Mouse (Mus musculus): ENCODE measurements at regions not wholly inside any gene's neighbourhood (a gene's known extent, or its start where the extent isn't known, plus 50 kb on each side); places are given as distances from the start of the nearest gene placed in this dataset.

DNA sequence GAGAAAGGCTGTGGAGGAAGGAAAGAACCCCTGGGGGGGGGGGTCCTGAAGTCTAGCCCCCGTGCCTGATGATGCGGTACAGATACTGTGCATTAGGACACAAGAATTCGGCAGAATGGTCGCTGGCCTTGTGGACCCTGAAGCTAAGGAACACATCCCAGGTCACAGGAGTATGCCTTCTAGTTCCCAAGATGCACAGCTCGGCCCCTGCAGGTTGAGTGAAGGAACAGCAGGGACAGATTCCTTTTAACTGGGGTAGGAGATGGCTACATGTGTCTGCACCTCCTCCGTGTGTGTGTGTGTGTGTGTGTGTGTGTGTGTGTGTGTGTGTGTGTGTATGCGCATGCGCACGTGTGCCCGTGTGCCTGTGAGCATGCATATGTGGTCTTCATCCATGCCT is 123.9 kb upstream of the Smad3 start:
- DNase-seq (ENCODE audit: low spot score) = no peak
- H3K27me3 ChIP-seq (ENCODE audit: insufficient read depth, low read length) = no peaks in the 10 kb centered on the region
- no peak overlapping the region for H3K4me2 ChIP-seq (ENCODE audit: low read depth, low read length)
- no peak overlapping the region for H3K27ac ChIP-seq
- no peak overlapping the region for H3K4me3 ChIP-seq (ENCODE audit: low read length)
- 81% methylated on average over 10 of the region's 10 CpGs for WGBS
- peak; percentile 43 for TF ChIP-seq CTCF (IDR thresholded peaks at IDR 0.05; ENCODE audit: low read depth)
- no peaks in the 10 kb centered on the region for H3K36me3 ChIP-seq (ENCODE audit: insufficient read depth, low read length)
- no peak for ATAC-seq
- H3K9ac ChIP-seq (replicated peaks; ENCODE audit: low read length) = no peak overlapping the region
- H3K9me3 ChIP-seq (ENCODE audit: low read length) = 0 out of 2 replicates have a peak, but pooled peaks cover 2% of the 10 kb centered on the region
- H3K4me1 ChIP-seq (ENCODE audit: insufficient read depth, low read length) = peaks cover 8% of the 10 kb centered on the region

DNA sequence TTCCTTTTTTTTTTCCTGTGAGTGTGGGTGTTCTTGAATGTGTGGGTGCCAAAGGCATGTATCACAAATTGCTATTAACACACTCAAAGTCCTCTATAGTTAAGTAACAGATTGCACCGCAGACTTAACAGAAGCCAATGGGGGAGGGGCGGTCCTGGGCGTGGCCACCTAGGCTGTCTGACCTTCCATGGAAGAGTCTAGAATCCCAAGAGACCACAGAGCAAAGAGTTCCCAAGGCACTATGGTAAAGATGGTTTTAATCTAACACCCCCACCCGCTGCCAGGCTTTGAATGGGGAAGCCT is 123.4 kb upstream of the Smad3 start:
- Histone ChIP-seq H3K36me3 (ENCODE audit: insufficient read depth, low read length) (no peaks in the 10 kb centered on the region), H3K9ac (replicated peaks; ENCODE audit: low read length) (no peak overlapping the region), H3K27me3 (ENCODE audit: insufficient read depth, low read length) (no peaks in the 10 kb centered on the region), H3K4me1 (ENCODE audit: insufficient read depth, low read length) (peaks cover 8% of the 10 kb centered on the region), H3K27ac (no peak overlapping the region), H3K9me3 (ENCODE audit: low read length) (0 out of 2 replicates have a peak, but pooled peaks cover 2% of the 10 kb centered on the region), H3K4me3 (ENCODE audit: low read length) (peak overlapping the region; percentile 23; the same call in 1 of the 2 replicates), H3K4me2 (ENCODE audit: low read depth, low read length) (peak overlapping the region; percentile 52)
- TF ChIP-seq CTCF (IDR thresholded peaks at IDR 0.05; ENCODE audit: low read depth) = no peak
- WGBS = 32% methylated on average over 4 of the region's 4 CpGs
- ATAC-seq = no peak
- peak; percentile 37 for DNase-seq (ENCODE audit: low spot score)

GRCm38 (mm10) chr9:63880487-63881260 is 122.9 kb upstream of the Smad3 start:
- WGBS = 7% methylated on average over 26 of the region's 26 CpGs
- H3K4me1 ChIP-seq (ENCODE audit: insufficient read depth, low read length) = peaks cover 8% of the 10 kb centered on the region
- H3K27ac ChIP-seq = no peak overlapping the region
- no peak overlapping the region for H3K9ac ChIP-seq (replicated peaks; ENCODE audit: low read length)
- 0 out of 2 replicates have a peak, but pooled peaks cover 2% of the 10 kb centered on the region for H3K9me3 ChIP-seq (ENCODE audit: low read length)
- ATAC-seq (0 out of 2 replicates have a peak, but pooled peaks have one; percentile 41), DNase-seq (ENCODE audit: low spot score) (peak; percentile 55)
- TF ChIP-seq CTCF (IDR thresholded peaks at IDR 0.05; ENCODE audit: low read depth) = no peak
- peak overlapping the region; percentile 52 for H3K4me2 ChIP-seq (ENCODE audit: low read depth, low read length)
- no peaks in the 10 kb centered on the region for H3K27me3 ChIP-seq (ENCODE audit: insufficient read depth, low read length)
- H3K36me3 ChIP-seq (ENCODE audit: insufficient read depth, low read length) = no peaks in the 10 kb centered on the region
- peak overlapping the region; percentile 23 for H3K4me3 ChIP-seq (ENCODE audit: low read length)

GRCm38 (mm10) chr9:63879710-63880428 is 122.1 kb upstream of the Smad3 start:
- H3K27ac ChIP-seq = no peak overlapping the region
- peaks cover 8% of the 10 kb centered on the region for H3K4me1 ChIP-seq (ENCODE audit: insufficient read depth, low read length)

GRCm38 (mm10) chr9:63877864-63878263 is 120.1 kb upstream of the Smad3 start:
- TF ChIP-seq CTCF (IDR thresholded peaks at IDR 0.05; ENCODE audit: low read depth) = no peak
- H3K27ac ChIP-seq = no peak overlapping the region
- no peak overlapping the region for H3K4me2 ChIP-seq (ENCODE audit: low read depth, low read length)
- 0 out of 2 replicates have a peak, but pooled peaks have one; percentile 36 for ATAC-seq
- no peak overlapping the region for H3K9ac ChIP-seq (replicated peaks; ENCODE audit: low read length)
- 52% methylated on average over 7 of the region's 7 CpGs for WGBS
- no peaks in the 10 kb centered on the region for H3K27me3 ChIP-seq (ENCODE audit: insufficient read depth, low read length)
- no peaks in the 10 kb centered on the region for H3K36me3 ChIP-seq (ENCODE audit: insufficient read depth, low read length)
- no peak for DNase-seq (ENCODE audit: low spot score)
- H3K9me3 ChIP-seq (ENCODE audit: low read length) = no peaks in the 10 kb centered on the region
- no peak overlapping the region for H3K4me3 ChIP-seq (ENCODE audit: low read length)
- H3K4me1 ChIP-seq (ENCODE audit: insufficient read depth, low read length) = peaks cover 8% of the 10 kb centered on the region

More at GRCm38 (mm10) chr9:63879710-63880428, 122.1 kb upstream of the Smad3 start:
- Histone ChIP-seq H3K36me3 (ENCODE audit: insufficient read depth, low read length) (no peaks in the 10 kb centered on the region), H3K27me3 (ENCODE audit: insufficient read depth, low read length) (no peaks in the 10 kb centered on the region), H3K4me3 (ENCODE audit: low read length) (peak overlapping the region; percentile 23; the same call in 1 of the 2 replicates), H3K9ac (replicated peaks; ENCODE audit: low read length) (no peak overlapping the region), H3K4me2 (ENCODE audit: low read depth, low read length) (peak overlapping the region; percentile 52), H3K9me3 (ENCODE audit: low read length) (0 out of 2 replicates have a peak, but pooled peaks cover 2% of the 10 kb centered on the region)
- no peak for TF ChIP-seq CTCF (IDR thresholded peaks at IDR 0.05; ENCODE audit: low read depth)
- DNase-seq (ENCODE audit: low spot score) = peak; percentile 45
- 16% methylated on average over 15 of the region's 15 CpGs for WGBS
- no peak for ATAC-seq

- no peak overlapping the region; the same call in 1 of the 2 replicates for H3K4me2 ChIP-seq (ENCODE audit: low read depth, low read length)
Observed at GRCm38 (mm10) chr9:63876886-63877285, 119.1 kb upstream of the Smad3 start.

More at GRCm38 (mm10) chr9:63876886-63877285, 119.1 kb upstream of the Smad3 start:
- Histone ChIP-seq H3K4me3 (ENCODE audit: low read length) (no peak overlapping the region), H3K9me3 (ENCODE audit: low read length) (no peaks in the 10 kb centered on the region), H3K27me3 (ENCODE audit: insufficient read depth, low read length) (no peaks in the 10 kb centered on the region), H3K4me1 (ENCODE audit: insufficient read depth, low read length) (peaks cover 8% of the 10 kb centered on the region), H3K27ac (no peak overlapping the region), H3K36me3 (ENCODE audit: insufficient read depth, low read length) (no peaks in the 10 kb centered on the region), H3K9ac (replicated peaks; ENCODE audit: low read length) (no peak overlapping the region)
- no peak for TF ChIP-seq CTCF (IDR thresholded peaks at IDR 0.05; ENCODE audit: low read depth)
- no peak for DNase-seq (ENCODE audit: low spot score)
- WGBS = 47% methylated on average over 13 of the region's 13 CpGs
- ATAC-seq = no peak

Measured in hindbrain, postnatal 0 days (tissue).